ENCODE assay signal across 8 mouse cellular contexts in genomic region chr10:122046511-122046903, GRCm38 (mm10). TPM values are rescaled to one million over a fixed set of nuclear protein-coding genes. Genes with fewer than 3 reads are reported as not detected.
DNase-seq lines count a peak whose midpoint lies in the region; ATAC-seq and TF ChIP-seq lines count a peak whose summit lies in the region.

No protein-coding gene starts in this region.

- no peak for TF ChIP-seq CTCF in lung, adult 2 months (IDR thresholded peaks at IDR 0.05; ENCODE audit: insufficient read depth, low read length)
- no peak for TF ChIP-seq CTCF in olfactory bulb, adult 2 months (IDR thresholded peaks at IDR 0.05; ENCODE audit: insufficient read depth, low read depth, low read length)

- H3K36me3 ChIP-seq in forebrain, embryonic 11.5 days (ENCODE audit: control insufficient read depth, insufficient read depth, low read length), result no peaks in the 10 kb centered on the region
- peaks cover 6% of the 10 kb centered on the region for H3K36me3 ChIP-seq in limb, embryonic 10.5 days

- H3K27ac ChIP-seq in forebrain, embryonic 11.5 days (ENCODE audit: low read depth, low read length), result peak overlapping the region; percentile 59
- H3K27ac ChIP-seq in limb, embryonic 10.5 days, result peak overlapping the region; percentile 96
- no peak overlapping the region for H3K27ac ChIP-seq in olfactory bulb, adult 2 months (ENCODE audit: insufficient read depth, low read depth, low read length)

- ATAC-seq in forebrain, embryonic 11.5 days (replicated peaks; ENCODE audit: low FRiP score), result 0 out of 2 replicates have a peak, but pooled peaks have one; percentile 22

- WGBS in lung, adult 2 months, result 1% methylated on average over 13 of the region's 13 CpGs
- 3% methylated on average over 13 of the region's 13 CpGs for WGBS in forebrain, embryonic 11.5 days
- WGBS in limb, embryonic 10.5 days, result 5% methylated on average over 13 of the region's 13 CpGs
- WGBS in olfactory bulb, adult 2 months, result 4% methylated on average over 13 of the region's 13 CpGs

- no peak for TF ChIP-seq POLR2A in lung, adult 2 months (IDR thresholded peaks at IDR 0.05; ENCODE audit: borderline replicate concordance, extremely low read depth, low read depth, low read length)
- TF ChIP-seq POLR2A in olfactory bulb, adult 2 months (IDR thresholded peaks at IDR 0.05; ENCODE audit: insufficient read depth, low read depth, low read length), result no peak

- H3K4me3 ChIP-seq in lung, adult 2 months (replicated peaks; ENCODE audit: extremely low read depth, low read depth, low read length), result peak overlapping the region; percentile 83
- H3K4me3 ChIP-seq in forebrain, embryonic 11.5 days (ENCODE audit: low read depth, low read length), result peak overlapping the region; percentile 74
- H3K4me3 ChIP-seq in limb, embryonic 10.5 days, result peak overlapping the region; percentile 79
- H3K4me3 ChIP-seq in olfactory bulb, adult 2 months (ENCODE audit: insufficient read depth, low read depth, low read length), result peak overlapping the region; percentile 66

- H3K4me1 ChIP-seq in lung, adult 2 months (ENCODE audit: control insufficient read depth, insufficient read depth, low read length), result 0 out of 2 replicates have a peak, but pooled peaks cover 3% of the 10 kb centered on the region
- no peaks in the 10 kb centered on the region; the same call in 1 of the 2 replicates for H3K4me1 ChIP-seq in forebrain, embryonic 11.5 days (replicated peaks; ENCODE audit: control insufficient read depth, insufficient read depth, low read length)
- H3K4me1 ChIP-seq in limb, embryonic 10.5 days, result peaks cover 29% of the 10 kb centered on the region
- H3K4me1 ChIP-seq in olfactory bulb, adult 2 months (ENCODE audit: control insufficient read depth, insufficient read depth, low read length), result peaks cover 9% of the 10 kb centered on the region; the same call in 1 of the 2 replicates

- no peak for DNase-seq in lung, adult 2 months
- no peak for DNase-seq in lung, postnatal 36 days
- DNase-seq in forebrain, embryonic 11.5 days (ENCODE audit: low spot score), result no peak
- no peak for DNase-seq in limb, embryonic 10.5 days (ENCODE audit: low spot score)
- DNase-seq in embryo, embryonic 9.5 days (ENCODE audit: extremely low spot score), result no peak
- no peak for DNase-seq in embryo, embryonic 11 days
- DNase-seq in right cerebral cortex, adult 18-20 months, result no peak

- no peaks in the 10 kb centered on the region for H3K27me3 ChIP-seq in forebrain, embryonic 11.5 days (ENCODE audit: control insufficient read depth, insufficient read depth, low read length)
- H3K27me3 ChIP-seq in limb, embryonic 10.5 days (ENCODE audit: low read depth, poor library complexity, severe bottlenecking), result 0 out of 2 replicates have a peak, but pooled peaks cover 4% of the 10 kb centered on the region

- no peaks in the 10 kb centered on the region for H3K9me3 ChIP-seq in forebrain, embryonic 11.5 days (ENCODE audit: control insufficient read depth, low read length)
- H3K9me3 ChIP-seq in limb, embryonic 10.5 days (replicated peaks), result no peaks in the 10 kb centered on the region

- H3K9ac ChIP-seq in forebrain, embryonic 11.5 days (ENCODE audit: low read length), result peak overlapping the region; percentile 87

- H3K4me2 ChIP-seq in forebrain, embryonic 11.5 days (ENCODE audit: low read depth, low read length, severe bottlenecking), result peak overlapping the region; percentile 77

RNA-seq across cellular contexts. Expression of gene Srgap1, which starts 0.6 kb away (rescaled TPM):
- 5.6 and 6.8 TPM in 2 replicates for polyA plus RNA-seq in lung, adult 2 months (2012; rRNA removed)
- polyA plus RNA-seq in forebrain, embryonic 11.5 days (2014; fragmentation: Nextera tagmentation; extraction: Ambion mirVana), result 11.7 and 12.0 TPM in 2 replicates
- polyA plus RNA-seq in limb, embryonic 10.5 days (2016; fragmentation: Nextera tagmentation; extraction: Ambion mirVana), result 5.4 and 6.6 TPM in 2 replicates
- not detected in 2 replicates for polyA plus RNA-seq in olfactory bulb, adult 2 months (2012; ENCODE audit: insufficient read depth, insufficient read length, low replicate concordance, missing spikeins)

RNA-seq across cellular contexts. Expression of gene Rxylt1, which starts 50.7 kb away (rescaled TPM):
- 3.7 and 4.9 TPM in 2 replicates for polyA plus RNA-seq in lung, adult 2 months (2012; rRNA removed)
- 36.2 and 40.9 TPM in 2 replicates for polyA plus RNA-seq in forebrain, embryonic 11.5 days (2014; fragmentation: Nextera tagmentation; extraction: Ambion mirVana)
- polyA plus RNA-seq in limb, embryonic 10.5 days (2016; fragmentation: Nextera tagmentation; extraction: Ambion mirVana), result 36.6 and 36.8 TPM in 2 replicates
- not detected in 2 replicates for polyA plus RNA-seq in olfactory bulb, adult 2 months (2012; ENCODE audit: insufficient read depth, insufficient read length, low replicate concordance, missing spikeins)
